Mouse (Mus musculus): Measurements from ENCODE around the gene Tnfrsf1a.

GRCm38 (mm10) chr6:125313546-125314230 lies 35.5 kb upstream of the Tnfrsf1a start, which contains the start of gene Ltbr:
- no peak for TF ChIP-seq POLR2A (IDR thresholded peaks at IDR 0.05; ENCODE audit: borderline replicate concordance, insufficient read depth, low read length)
- TF ChIP-seq CTCF (IDR thresholded peaks at IDR 0.05; ENCODE audit: borderline replicate concordance, insufficient read depth, low read depth, low read length), result no peak
